Mouse (Mus musculus): ENCODE data around the gene 1810009J06Rik.
"Not testable (repeated sequence)": the region's sequence is repeated elsewhere in the genome, so short reads cannot be mapped to it uniquely, and the experiment has no call there.

Gene 1810009J06Rik

GRCm38 (mm10) chr6:40964454-40964853 is at the start of gene 1810009J06Rik:
Gene 1810009J06Rik (plus strand): TSS chr6:40964754.
- not testable (repeated sequence) for DNase-seq (ENCODE audit: low read depth, low spot score)

GRCm38 (mm10) chr6:40919954-40920353 is 44.6 kb upstream of the 1810009J06Rik start:
- no peak for DNase-seq (ENCODE audit: low read depth, low spot score)

- DNase-seq (ENCODE audit: low read depth, low spot score): no peak
Measured at GRCm38 (mm10) chr6:40940457-40940856, 24.1 kb upstream of the 1810009J06Rik start, which contains the start of gene 1700074P13Rik. Gene 1700074P13Rik (minus strand): TSS chr6:40940557.

GRCm38 (mm10) chr6:40951770-40952169 is 12.8 kb upstream of the 1810009J06Rik start, which contains the start of gene Gm4744:
Gene Gm4744 (minus strand): TSS chr6:40951870.
- no peak for DNase-seq (ENCODE audit: low read depth, low spot score)

GRCm38 (mm10) chr6:40953716-40954115 is 10.8 kb upstream of the 1810009J06Rik start:
- no peak for DNase-seq (ENCODE audit: low read depth, low spot score)

- DNase-seq (ENCODE audit: low read depth, low spot score): not testable (repeated sequence)
Measured at GRCm38 (mm10) chr6:40999379-40999778, 34.8 kb downstream of the 1810009J06Rik start, which contains the start of gene Gm2663. Gene Gm2663 (minus strand): TSS chr6:40999479.

- DNase-seq (ENCODE audit: low read depth, low spot score): no peak
Measured at GRCm38 (mm10) chr6:41015065-41015464, 50.5 kb downstream of the 1810009J06Rik start.

All from c-Kit-negative CD71-positive TER-119-positive erythroid progenitor cells, embryonic 14.5 days (primary cell).